Mouse (Mus musculus) midbrain, embryonic 16.5 days (tissue): ENCODE results near the gene Tapbp. TPM values are rescaled to one million over a fixed set of nuclear protein-coding genes. Genes with fewer than 3 reads are reported as not detected.

ENCODE experiments used
- ATAC-seq: fragments of 200-750 bp; cut with Nextera tagmentation; 2 replicates; pipeline ENCODE4 v1.8.0; 2017; ENCODE audit warnings: moderate TSS enrichment
- H3K27ac ChIP-seq: fragments of 300-500 bp; sonication (generic); 2 replicates; pipeline ENCODE4 v1.5.1; 2014; ENCODE audit warnings: mild to moderate bottlenecking, low read length, mixed read lengths
- H3K27me3 ChIP-seq: fragments of 300-500 bp; sonication (generic); 2 replicates; pipeline ENCODE4 v1.6.1; 2014; ENCODE audit warnings: low read depth, low read length, mixed read lengths; ENCODE audit not compliant: control insufficient read depth, insufficient read depth
- H3K36me3 ChIP-seq: fragments of 300-500 bp; sonication (generic); 2 replicates; pipeline ENCODE4 v1.6.1; 2014; ENCODE audit warnings: mild to moderate bottlenecking, low read length, moderate library complexity, mixed read lengths; ENCODE audit not compliant: control insufficient read depth, insufficient read depth
- H3K4me1 ChIP-seq: fragments of 300-500 bp; sonication (generic); 2 replicates; pipeline ENCODE4 v1.6.1; 2014; ENCODE audit warnings: mild to moderate bottlenecking, low read length, mixed read lengths; ENCODE audit not compliant: control insufficient read depth, insufficient read depth
- H3K4me2 ChIP-seq: fragments of 300-500 bp; sonication (generic); 2 replicates; pipeline ENCODE4 v1.6.1; 2014; ENCODE audit warnings: mild to moderate bottlenecking, low read length, mixed read lengths
- H3K4me3 ChIP-seq: fragments of 300-500 bp; sonication (generic); 2 replicates; pipeline ENCODE4 v1.5.1; 2014; ENCODE audit warnings: low read depth, mild to moderate bottlenecking, low read length, moderate library complexity, mixed read lengths
- H3K9ac ChIP-seq: fragments of 300-500 bp; sonication (generic); 2 replicates; pipeline ENCODE4 v1.6.1; 2014; ENCODE audit warnings: low read depth, low read length, mixed read lengths
- H3K9me3 ChIP-seq: fragments of 300-500 bp; sonication (generic); replicated peaks from 2 replicates; pipeline ENCODE4 v1.6.1; 2014; ENCODE audit warnings: mild to moderate bottlenecking, low read length, mixed read lengths; ENCODE audit not compliant: control insufficient read depth, poor library complexity, severe bottlenecking
- WGBS: fragments of 180-500 bp; shearing (Covaris S2); extraction: QIAGEN DNeasy Blood & Tissue Kit; methylation state at CpG from one replicate; pipeline ENCODE4 v1.1.7; 2014; 5-methylcytosine and 5-hydroxymethylcytosine counted together
- polyA plus RNA-seq: library from polyadenylated mRNA; unstranded; fragments of >200 nt; fragmentation: Nextera tagmentation; extraction: Ambion mirVana; gene quantifications from 2 replicates; pipeline ENCODE4 v1.2.1, GENCODE M21; 2015

The Tapbp gene
- polyA plus RNA-seq, 1 experiment from 2014 or later = 26.1 TPM

- peaks cover 22% of the 10 kb centered on the region for H3K36me3 ChIP-seq
- peak overlapping the region; percentile 94 for H3K9ac ChIP-seq
- no peaks in the 10 kb centered on the region for H3K9me3 ChIP-seq
- H3K27me3 ChIP-seq = no peaks in the 10 kb centered on the region
- H3K4me1 ChIP-seq = peaks cover 18% of the 10 kb centered on the region
- H3K4me3 ChIP-seq = peak overlapping the region; percentile 83
- WGBS = 57% methylated on average over 11 of the region's 11 CpGs
- ATAC-seq = no peak
- peak overlapping the region; percentile 89 for H3K4me2 ChIP-seq
- H3K27ac ChIP-seq = no peak overlapping the region
Observed at GRCm38 (mm10) chr17:33910346-33911051, 5.2 kb upstream of the Tapbp start.

GRCm38 (mm10) chr17:33911052-33911812 is 4.5 kb upstream of the Tapbp start:
- Histone ChIP-seq H3K4me3 (no peak overlapping the region), H3K36me3 (peaks cover 22% of the 10 kb centered on the region), H3K9ac (no peak overlapping the region), H3K27me3 (no peaks in the 10 kb centered on the region), H3K9me3 (no peaks in the 10 kb centered on the region), H3K4me1 (peaks cover 18% of the 10 kb centered on the region), H3K27ac (no peak overlapping the region), H3K4me2 (no peak overlapping the region)
- 93% methylated on average over 31 of the region's 31 CpGs for WGBS
- no peak for ATAC-seq

GRCm38 (mm10) chr17:33911813-33912414 is 3.8 kb upstream of the Tapbp start:
- Histone ChIP-seq H3K36me3 (peaks cover 22% of the 10 kb centered on the region), H3K9me3 (no peaks in the 10 kb centered on the region), H3K27me3 (no peaks in the 10 kb centered on the region), H3K9ac (no peak overlapping the region), H3K27ac (no peak overlapping the region), H3K4me1 (peaks cover 23% of the 10 kb centered on the region), H3K4me2 (no peak overlapping the region), H3K4me3 (no peak overlapping the region)
- 94% methylated on average over 28 of the region's 28 CpGs for WGBS
- no peak for ATAC-seq

- peaks cover 20% of the 10 kb centered on the region for H3K4me1 ChIP-seq
- no peak for ATAC-seq
- no peak overlapping the region for H3K4me3 ChIP-seq
- WGBS = 87% methylated on average over 10 of the region's 10 CpGs
- H3K4me2 ChIP-seq = no peak overlapping the region
- H3K27ac ChIP-seq = no peak overlapping the region
- no peaks in the 10 kb centered on the region for H3K27me3 ChIP-seq
- no peaks in the 10 kb centered on the region for H3K9me3 ChIP-seq
- H3K36me3 ChIP-seq = peaks cover 22% of the 10 kb centered on the region
- no peak overlapping the region for H3K9ac ChIP-seq
Observed at GRCm38 (mm10) chr17:33913264-33913663, 2.4 kb upstream of the Tapbp start.

- H3K27ac ChIP-seq = no peak overlapping the region
- no peak overlapping the region for H3K4me3 ChIP-seq
- H3K9me3 ChIP-seq = no peaks in the 10 kb centered on the region
- no peak for ATAC-seq
- H3K27me3 ChIP-seq = 0 out of 2 replicates have a peak, but pooled peaks cover under 1% of the 10 kb centered on the region
- peaks cover 22% of the 10 kb centered on the region for H3K36me3 ChIP-seq
- peaks cover 20% of the 10 kb centered on the region for H3K4me1 ChIP-seq
- H3K9ac ChIP-seq = no peak overlapping the region
- WGBS = 97% methylated on average over 8 of the region's 8 CpGs
- H3K4me2 ChIP-seq = no peak overlapping the region
Observed at GRCm38 (mm10) chr17:33913905-33914304, 1.8 kb upstream of the Tapbp start.

- H3K4me2 ChIP-seq = peak overlapping the region; percentile 25; the same call in 1 of the 2 replicates
- no peak overlapping the region for H3K27ac ChIP-seq
- ATAC-seq = no peak
- peaks cover 28% of the 10 kb centered on the region for H3K4me1 ChIP-seq
- no peak overlapping the region for H3K9ac ChIP-seq
- no peak overlapping the region; the same call in 1 of the 2 replicates for H3K4me3 ChIP-seq
- peaks cover 22% of the 10 kb centered on the region for H3K36me3 ChIP-seq
- H3K27me3 ChIP-seq = peaks cover 2% of the 10 kb centered on the region; the same call in 1 of the 2 replicates
- no peaks in the 10 kb centered on the region for H3K9me3 ChIP-seq
- WGBS = 66% methylated on average over 13 of the region's 13 CpGs
Observed at GRCm38 (mm10) chr17:33914969-33915391, 719 bp upstream of the Tapbp start.

- H3K4me3 ChIP-seq = peak overlapping the region; percentile 52
- H3K27ac ChIP-seq = peak overlapping the region; percentile 83
- peak; percentile 26 for ATAC-seq
- peaks cover 19% of the 10 kb centered on the region for H3K36me3 ChIP-seq
- H3K9me3 ChIP-seq = no peaks in the 10 kb centered on the region
- WGBS = 0% methylated on average over 9 of the region's 20 CpGs
- peaks cover 25% of the 10 kb centered on the region for H3K4me1 ChIP-seq
- H3K4me2 ChIP-seq = peak overlapping the region; percentile 65
- H3K27me3 ChIP-seq = peaks cover 2% of the 10 kb centered on the region; the same call in 1 of the 2 replicates
- H3K9ac ChIP-seq = peak overlapping the region; percentile 65
Observed at GRCm38 (mm10) chr17:33916294-33916693, 595 bp downstream of the Tapbp start.

- H3K9me3 ChIP-seq = no peaks in the 10 kb centered on the region
- H3K9ac ChIP-seq = peak overlapping the region; percentile 50
- H3K36me3 ChIP-seq = peaks cover 12% of the 10 kb centered on the region
- no peak for ATAC-seq
- peak overlapping the region; percentile 52 for H3K4me3 ChIP-seq
- peaks cover 25% of the 10 kb centered on the region for H3K4me1 ChIP-seq
- H3K27ac ChIP-seq = no peak overlapping the region
- 70% methylated on average over 31 of the region's 31 CpGs for WGBS
- peaks cover 2% of the 10 kb centered on the region; the same call in 1 of the 2 replicates for H3K27me3 ChIP-seq
- H3K4me2 ChIP-seq = peak overlapping the region; percentile 65
Observed at GRCm38 (mm10) chr17:33916847-33917655, 1.4 kb downstream of the Tapbp start.
